Mouse (Mus musculus) myocyte (in vitro differentiated cells): Measurements from ENCODE around the gene Mlxip.

Experiments
- CEBPB ChIP-seq: IDR thresholded peaks from 2 replicates; pipeline ENCODE4 v1.6.1; 2011; ENCODE audit warnings: mild to moderate bottlenecking, moderate library complexity; ENCODE audit not compliant: poor library complexity, insufficient read depth, severe bottlenecking
- E2F4 ChIP-seq: IDR thresholded peaks from one replicate; pipeline ENCODE4 v1.6.1; 2011; ENCODE audit warnings: mild to moderate bottlenecking, control low read depth, moderate library complexity; ENCODE audit not compliant: insufficient read depth
- MAX ChIP-seq: IDR thresholded peaks from one replicate; pipeline ENCODE4 v1.6.1; 2011; ENCODE audit warnings: low read depth, mild to moderate bottlenecking, control low read depth
- MYOD1 ChIP-seq, 3 experiments: IDR thresholded peaks; one replicate each; pipeline ENCODE4 v1.6.1; 2011; ENCODE audit warnings: control low read depth in 2 of 3, low read depth in 2 of 3, mild to moderate bottlenecking in 2 of 3, moderate library complexity in 1 of 3; ENCODE audit not compliant: insufficient read length in 2 of 3, control insufficient read depth in 1 of 3
- MYOG ChIP-seq, 3 experiments: IDR thresholded peaks; one replicate each; pipeline ENCODE4 v1.6.1; 2011; ENCODE audit warnings: control low read depth in 2 of 3, low read depth in 2 of 3, mild to moderate bottlenecking in 2 of 3; ENCODE audit not compliant: insufficient read length in 2 of 3, control insufficient read depth in 1 of 3, insufficient read depth in 1 of 3
- POLR2A ChIP-seq: IDR thresholded peaks from one replicate; pipeline ENCODE4 v1.6.1; 2011; ENCODE audit warnings: low read depth, mild to moderate bottlenecking, control low read depth, moderate library complexity; ENCODE audit not compliant: insufficient read length
- POLR2AphosphoS2 ChIP-seq: IDR thresholded peaks from one replicate; pipeline ENCODE4 v1.6.1; 2011; ENCODE audit warnings: low read depth, control low read depth; ENCODE audit not compliant: insufficient read length
- TCF12 ChIP-seq: IDR thresholded peaks from one replicate; pipeline ENCODE4 v1.6.1; 2011; ENCODE audit warnings: mild to moderate bottlenecking, control low read depth; ENCODE audit not compliant: poor library complexity, insufficient read depth, severe bottlenecking
- TCF3 ChIP-seq: IDR thresholded peaks from one replicate; pipeline ENCODE4 v1.6.1; 2011; ENCODE audit warnings: low read depth, control low read depth; ENCODE audit not compliant: insufficient read length

DNA sequence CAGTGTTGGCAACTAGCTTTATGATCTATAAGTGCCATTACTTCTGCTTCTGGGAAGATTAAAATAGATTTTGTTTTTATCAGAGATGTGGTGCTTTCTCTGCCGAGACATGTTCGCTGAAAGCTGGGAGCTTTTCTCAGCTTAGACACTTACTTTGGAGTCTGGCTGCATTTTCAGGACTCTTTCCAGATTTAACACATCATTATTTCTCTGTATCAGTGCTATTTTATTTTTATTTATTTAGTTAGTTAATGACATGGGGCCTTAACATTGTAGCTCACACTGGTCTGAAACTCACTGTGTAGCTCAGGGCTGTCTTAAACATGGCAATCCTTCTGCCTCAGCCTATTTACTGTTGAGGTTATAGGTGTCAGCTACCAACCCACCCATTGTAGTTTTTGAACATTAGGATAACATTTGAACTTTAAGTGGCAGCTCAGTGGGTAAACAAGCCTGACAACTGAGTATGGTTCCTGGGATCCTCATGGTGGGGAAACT is 19.3 kb downstream of the Mlxip start:
- TF ChIP-seq MYOD1 (IDR thresholded peaks at IDR 0.05; ENCODE audit: control insufficient read depth in 1 of 3, insufficient read length in 2 of 3, low read depth in 2 of 3) (no peak), POLR2A (no peak), TCF3 (no peak), POLR2AphosphoS2 (no peak), TCF12 (no peak), MYOG (IDR thresholded peaks at IDR 0.05; ENCODE audit: control insufficient read depth in 1 of 3, insufficient read depth in 1 of 3, insufficient read length in 2 of 3, low read depth in 2 of 3) (no peak), MAX (no peak), CEBPB (no peak), E2F4 (no peak)
